Mouse (Mus musculus) C2C12 (cell line): ENCODE results near the gene Nrn1l.

Experiments
- CTCF ChIP-seq: IDR thresholded peaks from one replicate; pipeline ENCODE4 v1.5.1; 2011; ENCODE audit not compliant: control insufficient read depth, insufficient read depth, insufficient read length
- FOSL1 ChIP-seq: IDR thresholded peaks from one replicate; pipeline ENCODE4 v1.8.0; 2011; ENCODE audit warnings: mild to moderate bottlenecking, low read length; ENCODE audit not compliant: poor library complexity, insufficient read depth, severe bottlenecking

- TF ChIP-seq CTCF (no peak), FOSL1 (no peak)
Observed at GRCm38 (mm10) chr8:105937496-105938305, 44.3 kb downstream of the Nrn1l start.
